Comparison of ENCODE assay signal across 9 mouse cellular contexts in the genomic region with DNA sequence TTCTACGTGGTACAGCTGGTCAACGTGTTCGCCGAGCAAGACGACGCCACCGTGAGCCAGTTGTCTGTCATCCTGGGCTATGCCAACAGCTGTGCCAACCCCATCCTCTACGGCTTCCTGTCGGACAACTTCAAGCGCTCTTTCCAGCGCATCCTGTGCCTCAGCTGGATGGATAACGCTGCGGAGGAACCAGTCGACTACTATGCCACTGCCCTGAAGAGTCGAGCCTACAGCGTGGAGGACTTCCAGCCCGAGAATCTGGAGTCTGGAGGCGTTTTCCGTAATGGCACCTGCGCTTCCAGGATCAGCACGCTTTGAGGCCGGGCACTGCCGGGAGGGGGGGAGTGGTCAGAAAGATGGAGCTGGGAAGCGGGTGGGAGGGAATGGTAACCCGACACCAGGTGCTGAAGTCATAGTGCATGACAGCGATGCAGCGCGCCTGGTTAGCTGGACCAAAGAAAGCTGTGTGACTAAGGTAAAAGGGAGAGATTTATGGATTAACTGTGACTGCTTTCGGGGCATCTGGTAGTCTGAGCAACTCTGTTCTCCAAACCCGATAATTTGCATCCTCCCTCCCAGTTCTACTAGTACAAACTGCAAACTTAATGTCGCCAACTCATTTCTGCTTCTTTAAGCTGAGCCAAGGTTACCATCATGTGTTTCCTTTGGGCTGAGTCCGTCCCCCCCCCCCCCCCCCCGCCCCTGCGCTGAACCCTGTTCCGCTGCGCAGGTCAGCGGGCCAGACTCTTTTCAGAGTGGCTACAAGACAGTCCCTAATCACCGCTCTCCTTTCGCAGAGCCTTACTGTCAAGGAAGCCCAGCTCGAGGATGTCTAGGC. TPM values are rescaled to one million over a fixed set of nuclear protein-coding genes. Genes with fewer than 3 reads are reported as not detected.
DNase-seq lines count a peak whose midpoint lies in the region; ATAC-seq and TF ChIP-seq lines count a peak whose summit lies in the region.
"Had no signal": no experiment of that assay in that cellular context is flagged by ENCODE, and none has a peak within 500 bp of the region (broad histone marks: within the 10 kb centered on the region; RNA-seq: fewer than 3 reads in every experiment).

No protein-coding gene starts in this region.

- no peaks in the 10 kb centered on the region for H3K36me3 ChIP-seq in heart, postnatal 0 days (replicated peaks; ENCODE audit: control insufficient read depth, insufficient read depth, low read length)
- no peaks in the 10 kb centered on the region for H3K36me3 ChIP-seq in stomach, embryonic 15.5 days

- peak overlapping the region; percentile 47 for H3K4me3 ChIP-seq in heart, postnatal 0 days (ENCODE audit: low read depth, low read length)
- H3K4me3 ChIP-seq in stomach, embryonic 15.5 days (replicated peaks) = peak overlapping the region; percentile 42

- WGBS in heart, postnatal 0 days = under 1% methylated on average over 39 of the region's 40 CpGs
- WGBS in stomach, embryonic 15.5 days = 1% methylated on average over 39 of the region's 40 CpGs

- no peak for TF ChIP-seq EP300 in heart, postnatal 0 days (IDR thresholded peaks at IDR 0.05; ENCODE audit: low read depth)

- H3K27ac ChIP-seq in heart, postnatal 0 days (ENCODE audit: low read depth) = no peak overlapping the region
- no peak overlapping the region for H3K27ac ChIP-seq in stomach, embryonic 15.5 days

- peak overlapping the region; percentile 61 for H3K4me2 ChIP-seq in heart, postnatal 0 days (ENCODE audit: low read depth, low read length)
- peak overlapping the region; percentile 90 for H3K4me2 ChIP-seq in stomach, embryonic 15.5 days

- ATAC-seq in heart, postnatal 0 days (ENCODE audit: insufficient read depth, low read depth) = peak; percentile 48; the same call in 1 of the 2 replicates
- ATAC-seq in stomach, embryonic 15.5 days (ENCODE audit: insufficient read depth, low FRiP score, low read depth) = peak; percentile 70
- ATAC-seq in erythroid progenitor cell, adult 5-6 weeks (replicated peaks; ENCODE audit: low FRiP score, poor library complexity, severe bottlenecking) = no peak

- peaks cover 25% of the 10 kb centered on the region for H3K4me1 ChIP-seq in heart, postnatal 0 days (ENCODE audit: control insufficient read depth, insufficient read depth)
- H3K4me1 ChIP-seq in stomach, embryonic 15.5 days = peaks cover 17% of the 10 kb centered on the region

- no peaks in the 10 kb centered on the region for H3K9me3 ChIP-seq in heart, postnatal 0 days (replicated peaks; ENCODE audit: control insufficient read depth, low read length)
- H3K9me3 ChIP-seq in stomach, embryonic 15.5 days = no peaks in the 10 kb centered on the region

- TF ChIP-seq CTCF in heart, postnatal 0 days (IDR thresholded peaks at IDR 0.05; ENCODE audit: low read depth) = no peak

- H3K27me3 ChIP-seq in heart, postnatal 0 days (ENCODE audit: control insufficient read depth, insufficient read depth, low read length) = peaks cover 31% of the 10 kb centered on the region
- H3K27me3 ChIP-seq in stomach, embryonic 15.5 days (replicated peaks) = peaks cover 32% of the 10 kb centered on the region

- peak; percentile 10 for DNase-seq in adrenal gland, postnatal 10 days
- no peak for DNase-seq in adrenal gland, postnatal 25 days
- peak; percentile 78 for DNase-seq in embryo, embryonic 10.5 days (ENCODE audit: low spot score)
- DNase-seq in heart, postnatal 0 days (ENCODE audit: low spot score) = peak; percentile 33
- DNase-seq in kidney, postnatal 14 days = peak; percentile 49
- DNase-seq in lung, postnatal 25 days (ENCODE audit: low spot score) = peak; percentile 11

- H3K9ac ChIP-seq in heart, postnatal 0 days (replicated peaks; ENCODE audit: low read depth, low read length) = no peak overlapping the region
- no peak overlapping the region for H3K9ac ChIP-seq in stomach, embryonic 15.5 days

RNA-seq across cellular contexts. Expression of a gene that starts 2.1 kb away (rescaled TPM):
- total RNA-seq in adrenal gland, postnatal 10 days (2021) = under 1 TPM; 0.15 to 0.21 TPM
- not detected in 2 replicates for total RNA-seq in adrenal gland, postnatal 25 days (2021)
- 2.8 TPM in 1 of 2 replicates, not detected in the other for total RNA-seq in heart, postnatal 0 days (2014; rRNA removed; ENCODE audit: low replicate concordance)
- polyA plus RNA-seq in heart, postnatal 0 days (2015; fragmentation: Nextera tagmentation; extraction: Ambion mirVana) = 0.11 TPM in 1 of 2 replicates, not detected in the other
- polyA plus RNA-seq in stomach, embryonic 15.5 days (2015; fragmentation: Nextera tagmentation; extraction: Ambion mirVana) = 0.86 and 1.3 TPM in 2 replicates
- not detected in 2 replicates for total RNA-seq in erythroid progenitor cell, adult 5-6 weeks (2015; ENCODE audit: low replicate concordance)
- not detected in 2 replicates for total RNA-seq in erythroid progenitor cell, adult 5-6 weeks (2017; ENCODE audit: low replicate concordance)
- polyA plus RNA-seq: erythroblast, embryonic 14.5 days had no signal

RNA-seq across cellular contexts. Expression of a gene that starts 55.4 kb away (rescaled TPM):
- total RNA-seq in adrenal gland, postnatal 10 days (2021) = 10 to 100 TPM; 18.9 to 21.3 TPM
- 7.8 and 10.0 TPM in 2 replicates for total RNA-seq in adrenal gland, postnatal 25 days (2021)
- 30.8 and 34.3 TPM in 2 replicates for total RNA-seq in heart, postnatal 0 days (2014; rRNA removed; ENCODE audit: low replicate concordance)
- polyA plus RNA-seq in heart, postnatal 0 days (2015; fragmentation: Nextera tagmentation; extraction: Ambion mirVana) = 16.0 and 16.1 TPM in 2 replicates
- 9.9 and 10.2 TPM in 2 replicates for polyA plus RNA-seq in stomach, embryonic 15.5 days (2015; fragmentation: Nextera tagmentation; extraction: Ambion mirVana)
- not detected in 2 replicates for total RNA-seq in erythroid progenitor cell, adult 5-6 weeks (2015; ENCODE audit: low replicate concordance)
- total RNA-seq in erythroid progenitor cell, adult 5-6 weeks (2017; ENCODE audit: low replicate concordance) = 0.45 TPM in 1 of 2 replicates, not detected in the other
